Mouse (Mus musculus) liver, postnatal 0 days (tissue): ENCODE measurements around the gene Zfp414. TPM values are rescaled to one million over a fixed set of nuclear protein-coding genes. Genes with fewer than 3 reads are reported as not detected.

Experiments used
- ATAC-seq: fragments of 200-750 bp; cut with Nextera tagmentation; 2 replicates; pipeline ENCODE4 v1.8.0; 2017; ENCODE audit warnings: mild to moderate bottlenecking, moderate library complexity
- DNase-seq: peaks from one replicate; pipeline ENCODE4 v3.0.0-alpha.2; 2016
- H3K27ac ChIP-seq: fragments of 300-500 bp; sonication (generic); 2 replicates; pipeline ENCODE4 v1.5.1; 2014; ENCODE audit warnings: antibody characterized with exemption, moderate library complexity, mild to moderate bottlenecking, low read depth
- H3K27me3 ChIP-seq: fragments of 300-500 bp; sonication (generic); 2 replicates; pipeline ENCODE4 v1.6.1; 2014; ENCODE audit warnings: low read length, control low read depth, mixed read lengths; ENCODE audit not compliant: insufficient read depth
- H3K36me3 ChIP-seq: fragments of 300-500 bp; sonication (generic); replicated peaks from 2 replicates; pipeline ENCODE4 v1.6.1; 2014; ENCODE audit warnings: mild to moderate bottlenecking, control low read depth, low read length, moderate library complexity, mixed read lengths; ENCODE audit not compliant: insufficient read depth
- H3K4me1 ChIP-seq: fragments of 300-500 bp; sonication (generic); 2 replicates; pipeline ENCODE4 v1.6.1; 2014; ENCODE audit warnings: antibody characterized with exemption, mild to moderate bottlenecking, control low read depth; ENCODE audit not compliant: insufficient read depth
- H3K4me2 ChIP-seq: fragments of 300-500 bp; sonication (generic); 2 replicates; pipeline ENCODE4 v1.6.1; 2014; ENCODE audit warnings: low read depth, mild to moderate bottlenecking, low read length, moderate library complexity, mixed read lengths
- H3K4me3 ChIP-seq: fragments of 300-500 bp; sonication (generic); 2 replicates; pipeline ENCODE4 v1.5.1; 2014; ENCODE audit warnings: low read depth, low read length
- H3K9ac ChIP-seq: fragments of 300-500 bp; sonication (generic); replicated peaks from 2 replicates; pipeline ENCODE4 v1.6.1; 2014; ENCODE audit warnings: mild to moderate bottlenecking, moderate library complexity
- H3K9me3 ChIP-seq: fragments of 300-500 bp; sonication (generic); 2 replicates; pipeline ENCODE4 v1.6.1; 2016; ENCODE audit warnings: mild to moderate bottlenecking, control low read depth, low read length, mixed read lengths
- CTCF ChIP-seq: sonication (generic); IDR thresholded peaks from 2 replicates; pipeline ENCODE4 v1.5.1; 2016; ENCODE audit warnings: antibody characterized with exemption, low read depth
- EP300 ChIP-seq: IDR thresholded peaks from 2 replicates; pipeline ENCODE4 v1.6.1; 2016; ENCODE audit warnings: antibody characterized with exemption, low read depth, mild to moderate bottlenecking
- WGBS: fragments of 180-500 bp; shearing (Covaris S2); extraction: QIAGEN DNeasy Blood & Tissue Kit; methylation state at CpG from one replicate; pipeline ENCODE4 v1.1.7; 2014; ENCODE audit not compliant: insufficient replicate concordance; 5-methylcytosine and 5-hydroxymethylcytosine counted together
- polyA plus RNA-seq: library from polyadenylated mRNA; unstranded; fragments of >200 nt; fragmentation: Nextera tagmentation; extraction: Ambion mirVana; gene quantifications from 2 replicates; pipeline ENCODE4 v1.2.1, GENCODE M21; 2015

The Zfp414 gene
- polyA plus RNA-seq, 1 experiment from 2014 or later = 14.3 TPM

- Histone ChIP-seq H3K27me3 (no peaks in the 10 kb centered on the region), H3K4me2 (no peak overlapping the region), H3K9ac (no peak overlapping the region), H3K36me3 (peaks cover 34% of the 10 kb centered on the region), H3K4me3 (no peak overlapping the region), H3K27ac (no peak overlapping the region), H3K4me1 (peaks cover 25% of the 10 kb centered on the region), H3K9me3 (no peaks in the 10 kb centered on the region)
- ATAC-seq (no peak), DNase-seq (no peak)
- WGBS = 84% methylated on average over 2 of the region's 2 CpGs
- TF ChIP-seq EP300 (no peak), CTCF (no peak)
Measured at GRCm38 (mm10) chr17:33676086-33676485, 47.2 kb downstream of the Zfp414 start.

- no peaks in the 10 kb centered on the region for H3K27me3 ChIP-seq
- no peak overlapping the region for H3K4me3 ChIP-seq
- no peak overlapping the region for H3K27ac ChIP-seq
- no peaks in the 10 kb centered on the region for H3K9me3 ChIP-seq
- H3K4me1 ChIP-seq = peaks cover 38% of the 10 kb centered on the region
- DNase-seq (no peak), ATAC-seq (no peak)
- no peak overlapping the region for H3K4me2 ChIP-seq
- H3K9ac ChIP-seq = no peak overlapping the region
- TF ChIP-seq CTCF (no peak), EP300 (no peak)
- H3K36me3 ChIP-seq = peaks cover 22% of the 10 kb centered on the region
Measured at GRCm38 (mm10) chr17:33678771-33679170, 49.9 kb downstream of the Zfp414 start.

Other genes starting within 250 kb of the Zfp414 start
- gene Zfp101, start 234.4 kb upstream of the Zfp414 start, polyA plus RNA-seq = 3.2 and 5.2 TPM in 2 replicates
- gene Actl9, start 196.2 kb upstream of the Zfp414 start, polyA plus RNA-seq = not detected in 2 replicates
- 3.2 and 3.5 TPM in 2 replicates for gene Adamts10, start 104.9 kb upstream of the Zfp414 start, polyA plus RNA-seq
- gene Myo1f, start 73.4 kb upstream of the Zfp414 start, polyA plus RNA-seq = 7.1 and 9.5 TPM in 2 replicates
- 5.7 TPM in 2 replicates for gene Pram1, start 9.0 kb downstream of the Zfp414 start, polyA plus RNA-seq
- gene Hnrnpm, start 57.8 kb downstream of the Zfp414 start, polyA plus RNA-seq = 91.9 and 96.6 TPM in 2 replicates
- 137 and 144 TPM in 2 replicates for gene March2, start 89.6 kb downstream of the Zfp414 start, polyA plus RNA-seq
- gene Rab11b, start 131.4 kb downstream of the Zfp414 start, polyA plus RNA-seq = 80.4 and 88.9 TPM in 2 replicates
- gene Angptl4, start 152.7 kb downstream of the Zfp414 start, polyA plus RNA-seq = 64.4 and 93.5 TPM in 2 replicates
- gene Kank3, start 181.4 kb downstream of the Zfp414 start, polyA plus RNA-seq = 9.4 and 10.6 TPM in 2 replicates
- gene Rps28, start 195.5 kb downstream of the Zfp414 start, polyA plus RNA-seq = 699 and 710 TPM in 2 replicates
- gene Ndufa7, start 195.5 kb downstream of the Zfp414 start, polyA plus RNA-seq = 379 and 389 TPM in 2 replicates
- gene Cd320, start 214.0 kb downstream of the Zfp414 start, polyA plus RNA-seq = 16.6 and 17.4 TPM in 2 replicates
- gene Gm7029, start 244.7 kb downstream of the Zfp414 start, polyA plus RNA-seq = not detected in 2 replicates